Mouse (Mus musculus): Measurements from ENCODE around the gene Klrb1. TPM values are rescaled to one million over a fixed set of nuclear protein-coding genes. Genes with fewer than 3 reads are reported as not detected.
A peak's percentile ranks its signal among the peaks of the same experiment; 100 is the strongest.
"Not testable (repeated sequence)": the region's sequence is repeated elsewhere in the genome, so short reads cannot be mapped to it uniquely, and the experiment has no call there.

Gene Klrb1
- polyA plus RNA-seq, 1 experiment from 2014 or later, result not detected

GRCm38 (mm10) chr6:128762892-128763670 lies 40.2 kb upstream of the Klrb1 start:
- not testable (repeated sequence) for H3K9me3 ChIP-seq (ENCODE audit: control insufficient read depth, low read length); H3K36me3 ChIP-seq (ENCODE audit: control insufficient read depth, insufficient read depth, low read length); H3K27me3 ChIP-seq (ENCODE audit: control insufficient read depth, insufficient read depth, low read length); H3K4me1 ChIP-seq (ENCODE audit: control insufficient read depth in 2 of 2, insufficient read depth in 2 of 2, low read length in 2 of 2); ATAC-seq (ENCODE audit: insufficient number of reproducible peaks, insufficient read depth, low FRiP score, low read depth); H3K9ac ChIP-seq (ENCODE audit: low read length); H3K27ac ChIP-seq (replicated peaks in 1 of 2; ENCODE audit: control insufficient read depth in 1 of 2, insufficient read depth in 1 of 2, low read depth in 2 of 2, low read length in 2 of 2)
- 70% methylated on average over 10 of the region's 10 CpGs for WGBS
- Histone ChIP-seq H3K4me2 (ENCODE audit: low read length) (peak overlapping the region; percentile 81), H3K4me3 (ENCODE audit: control insufficient read depth in 1 of 2, insufficient read depth in 1 of 2, low read depth in 1 of 2, low read length in 2 of 2) (peak overlapping the region; percentile 61 to 77)

GRCm38 (mm10) chr6:128761144-128761540 lies 38.3 kb upstream of the Klrb1 start:
- 38% methylated on average over 5 of the region's 5 CpGs for WGBS
- H3K36me3 ChIP-seq (ENCODE audit: control insufficient read depth, insufficient read depth, low read length), result no peaks in the 10 kb centered on the region
- H3K9ac ChIP-seq (ENCODE audit: low read length), result no peak overlapping the region; the same call in none of the 2 replicates
- peak overlapping the region; percentile 55 for H3K4me2 ChIP-seq (ENCODE audit: low read length)
- no peaks in the 10 kb centered on the region for H3K4me1 ChIP-seq (ENCODE audit: control insufficient read depth in 2 of 2, insufficient read depth in 2 of 2, low read length in 2 of 2)
- H3K27me3 ChIP-seq (ENCODE audit: control insufficient read depth, insufficient read depth, low read length), result no peaks in the 10 kb centered on the region
- no peak for ATAC-seq (ENCODE audit: insufficient number of reproducible peaks, insufficient read depth, low FRiP score, low read depth)
- H3K9me3 ChIP-seq (ENCODE audit: control insufficient read depth, low read length), result no peaks in the 10 kb centered on the region
- peak overlapping the region; percentile 72 to 82 for H3K4me3 ChIP-seq (ENCODE audit: control insufficient read depth in 1 of 2, insufficient read depth in 1 of 2, low read depth in 1 of 2, low read length in 2 of 2)
- no peak overlapping the region for H3K27ac ChIP-seq (replicated peaks in 1 of 2; ENCODE audit: control insufficient read depth in 1 of 2, insufficient read depth in 1 of 2, low read depth in 2 of 2, low read length in 2 of 2)

- peak; percentile 62 for ATAC-seq (ENCODE audit: insufficient number of reproducible peaks, insufficient read depth, low FRiP score, low read depth)
These were observed 37.7 kb upstream of the Klrb1 start for GRCm38 (mm10) chr6:128760416-128761143.

GRCm38 (mm10) chr6:128760016-128760415 lies 37.2 kb upstream of the Klrb1 start:
- under 1% methylated on average over 22 of the region's 22 CpGs for WGBS
- not testable (repeated sequence) for H3K9me3 ChIP-seq (ENCODE audit: control insufficient read depth, low read length); H3K27me3 ChIP-seq (ENCODE audit: control insufficient read depth, insufficient read depth, low read length); H3K36me3 ChIP-seq (ENCODE audit: control insufficient read depth, insufficient read depth, low read length); H3K4me1 ChIP-seq (ENCODE audit: control insufficient read depth in 2 of 2, insufficient read depth in 2 of 2, low read length in 2 of 2)
- H3K9ac ChIP-seq (ENCODE audit: low read length), result peak overlapping the region; percentile 80
- peak overlapping the region; percentile 72 to 92 for H3K4me3 ChIP-seq (ENCODE audit: control insufficient read depth in 1 of 2, insufficient read depth in 1 of 2, low read depth in 1 of 2, low read length in 2 of 2)
- H3K4me2 ChIP-seq (ENCODE audit: low read length), result peak overlapping the region; percentile 53
- peak overlapping the region; percentile 43 to 76 for H3K27ac ChIP-seq (replicated peaks in 1 of 2; ENCODE audit: control insufficient read depth in 1 of 2, insufficient read depth in 1 of 2, low read depth in 2 of 2, low read length in 2 of 2)
- ATAC-seq (ENCODE audit: insufficient number of reproducible peaks, insufficient read depth, low FRiP score, low read depth), result peak; percentile 27; the same call in 1 of the 2 replicates

More at GRCm38 (mm10) chr6:128760416-128761143, 37.7 kb upstream of the Klrb1 start:
- H3K9me3 ChIP-seq (ENCODE audit: control insufficient read depth, low read length); H3K27me3 ChIP-seq (ENCODE audit: control insufficient read depth, insufficient read depth, low read length); H3K36me3 ChIP-seq (ENCODE audit: control insufficient read depth, insufficient read depth, low read length); H3K4me1 ChIP-seq (ENCODE audit: control insufficient read depth in 2 of 2, insufficient read depth in 2 of 2, low read length in 2 of 2): not testable (repeated sequence)
- peak overlapping the region; percentile 72 to 92 for H3K4me3 ChIP-seq (ENCODE audit: control insufficient read depth in 1 of 2, insufficient read depth in 1 of 2, low read depth in 1 of 2, low read length in 2 of 2)
- H3K9ac ChIP-seq (ENCODE audit: low read length), result peak overlapping the region; percentile 80
- H3K27ac ChIP-seq (replicated peaks in 1 of 2; ENCODE audit: control insufficient read depth in 1 of 2, insufficient read depth in 1 of 2, low read depth in 2 of 2, low read length in 2 of 2), result peak overlapping the region; percentile 43 to 76
- WGBS, result under 1% methylated on average over 44 of the region's 44 CpGs
- peak overlapping the region; percentile 55 for H3K4me2 ChIP-seq (ENCODE audit: low read length)

- H3K27me3 ChIP-seq (ENCODE audit: control insufficient read depth, insufficient read depth, low read length), result no peaks in the 10 kb centered on the region
- H3K36me3 ChIP-seq (ENCODE audit: control insufficient read depth, insufficient read depth, low read length), result no peaks in the 10 kb centered on the region
- no peak overlapping the region for H3K27ac ChIP-seq (replicated peaks in 1 of 2; ENCODE audit: control insufficient read depth in 1 of 2, insufficient read depth in 1 of 2, low read depth in 2 of 2, low read length in 2 of 2)
- peak overlapping the region in 1 of 2 experiments; percentile 72; a peak in 1 of 4 replicates for H3K4me3 ChIP-seq (ENCODE audit: control insufficient read depth in 1 of 2, insufficient read depth in 1 of 2, low read depth in 1 of 2, low read length in 2 of 2)
- 78% methylated on average over 5 of the region's 5 CpGs for WGBS
- ATAC-seq (ENCODE audit: insufficient number of reproducible peaks, insufficient read depth, low FRiP score, low read depth), result no peak
- no peak overlapping the region for H3K9ac ChIP-seq (ENCODE audit: low read length)
- H3K4me1 ChIP-seq (ENCODE audit: control insufficient read depth in 2 of 2, insufficient read depth in 2 of 2, low read length in 2 of 2), result peaks cover 0 to under 1% of the 10 kb centered on the region in 2 experiments; a peak in 1 of 4 replicates
- no peaks in the 10 kb centered on the region for H3K9me3 ChIP-seq (ENCODE audit: control insufficient read depth, low read length)
- peak overlapping the region; percentile 53; the same call in 1 of the 2 replicates for H3K4me2 ChIP-seq (ENCODE audit: low read length)
These were observed 36.5 kb upstream of the Klrb1 start for GRCm38 (mm10) chr6:128759221-128759950.

- H3K9ac ChIP-seq (ENCODE audit: low read length); H3K27me3 ChIP-seq (ENCODE audit: control insufficient read depth, insufficient read depth, low read length); H3K27ac ChIP-seq (replicated peaks in 1 of 2; ENCODE audit: control insufficient read depth in 1 of 2, insufficient read depth in 1 of 2, low read depth in 2 of 2, low read length in 2 of 2); H3K9me3 ChIP-seq (ENCODE audit: control insufficient read depth, low read length); H3K4me3 ChIP-seq (ENCODE audit: control insufficient read depth in 1 of 2, insufficient read depth in 1 of 2, low read depth in 1 of 2, low read length in 2 of 2); H3K4me1 ChIP-seq (ENCODE audit: control insufficient read depth in 2 of 2, insufficient read depth in 2 of 2, low read length in 2 of 2); ATAC-seq (ENCODE audit: insufficient number of reproducible peaks, insufficient read depth, low FRiP score, low read depth); H3K4me2 ChIP-seq (ENCODE audit: low read length); H3K36me3 ChIP-seq (ENCODE audit: control insufficient read depth, insufficient read depth, low read length): not testable (repeated sequence)
- WGBS, result 31% methylated on average over 4 of the region's 4 CpGs
These were observed 32.5 kb upstream of the Klrb1 start for GRCm38 (mm10) chr6:128755402-128755763.

- not testable (repeated sequence) for H3K4me1 ChIP-seq (ENCODE audit: control insufficient read depth in 2 of 2, insufficient read depth in 2 of 2, low read length in 2 of 2); H3K9ac ChIP-seq (ENCODE audit: low read length); H3K9me3 ChIP-seq (ENCODE audit: control insufficient read depth, low read length); H3K4me3 ChIP-seq (ENCODE audit: control insufficient read depth in 1 of 2, insufficient read depth in 1 of 2, low read depth in 1 of 2, low read length in 2 of 2); H3K27me3 ChIP-seq (ENCODE audit: control insufficient read depth, insufficient read depth, low read length); H3K36me3 ChIP-seq (ENCODE audit: control insufficient read depth, insufficient read depth, low read length)
- peak overlapping the region; percentile 44; the same call in 1 of the 2 replicates for H3K4me2 ChIP-seq (ENCODE audit: low read length)
- ATAC-seq (ENCODE audit: insufficient number of reproducible peaks, insufficient read depth, low FRiP score, low read depth), result 0 out of 2 replicates have a peak, but pooled peaks have one; percentile 15
- peak overlapping the region in 1 of 2 experiments; percentile 56; a peak in 1 of 4 replicates for H3K27ac ChIP-seq (replicated peaks in 1 of 2; ENCODE audit: control insufficient read depth in 1 of 2, insufficient read depth in 1 of 2, low read depth in 2 of 2, low read length in 2 of 2)
- 69% methylated on average over 12 of the region's 12 CpGs for WGBS
These were observed 32.0 kb upstream of the Klrb1 start for GRCm38 (mm10) chr6:128754748-128755401.

Measured in heart, embryonic 14.5 days (tissue).